Mouse (Mus musculus): ENCODE measurements around the gene Btbd6.

Btbd6 gene

GRCm38 (mm10) chr12:112976371-112977073 is at the start of gene Btbd6:
Btbd6 (plus strand) TSS chr12:112976482.
- peak; percentile 90 for DNase-seq (ENCODE audit: low spot score in 2 of 2)

- DNase-seq (ENCODE audit: low spot score in 2 of 2) = no peak
Observed at GRCm38 (mm10) chr12:112927265-112927664, 49.0 kb upstream of the Btbd6 start.

- DNase-seq (ENCODE audit: low spot score in 2 of 2) = peak; percentile 59 to 64
Observed at GRCm38 (mm10) chr12:112928401-112929241, 47.7 kb upstream of the Btbd6 start.

GRCm38 (mm10) chr12:112929562-112930352 is 46.5 kb upstream of the Btbd6 start, which contains the start of gene Jag2:
Jag2 (minus strand) TSS chr12:112929776.
- peak; percentile 67 to 68 for DNase-seq (ENCODE audit: low spot score in 2 of 2)

GRCm38 (mm10) chr12:112932647-112933046 is 43.6 kb upstream of the Btbd6 start:
- DNase-seq (ENCODE audit: low spot score in 2 of 2) = no peak

GRCm38 (mm10) chr12:112937906-112938305 is 38.4 kb upstream of the Btbd6 start:
- DNase-seq (ENCODE audit: low spot score in 2 of 2) = peak; percentile 44 to 61

- no peak for DNase-seq (ENCODE audit: low spot score in 2 of 2)
Observed at GRCm38 (mm10) chr12:112938366-112938765, 37.9 kb upstream of the Btbd6 start.

GRCm38 (mm10) chr12:112938873-112939565 is 37.3 kb upstream of the Btbd6 start:
- no peak for DNase-seq (ENCODE audit: low spot score in 2 of 2)

- no peak for DNase-seq (ENCODE audit: low spot score in 2 of 2)
Observed at GRCm38 (mm10) chr12:112940238-112940637, 36.0 kb upstream of the Btbd6 start.

GRCm38 (mm10) chr12:112940710-112941109 is 35.6 kb upstream of the Btbd6 start:
- DNase-seq (ENCODE audit: low spot score in 2 of 2) = no peak

GRCm38 (mm10) chr12:112941156-112941775 is 35.0 kb upstream of the Btbd6 start:
- DNase-seq (ENCODE audit: low spot score in 2 of 2) = no peak

- peak; percentile 60 to 82 for DNase-seq (ENCODE audit: low spot score in 2 of 2)
Observed at GRCm38 (mm10) chr12:112941776-112942713, 34.2 kb upstream of the Btbd6 start, which contains the start of gene Nudt14. Nudt14 (minus strand) TSS chr12:112942124.

- no peak for DNase-seq (ENCODE audit: low spot score in 2 of 2)
Observed at GRCm38 (mm10) chr12:112943669-112944068, 32.6 kb upstream of the Btbd6 start.

GRCm38 (mm10) chr12:112947307-112947706 is 29.0 kb upstream of the Btbd6 start:
- DNase-seq (ENCODE audit: low spot score in 2 of 2) = no peak

GRCm38 (mm10) chr12:112950040-112950760 is 26.1 kb upstream of the Btbd6 start:
- DNase-seq (ENCODE audit: low spot score in 2 of 2) = peak; percentile 93 to 97

- DNase-seq (ENCODE audit: low spot score in 2 of 2) = no peak
Observed at GRCm38 (mm10) chr12:112950761-112951129, 25.5 kb upstream of the Btbd6 start.

GRCm38 (mm10) chr12:112951150-112951842 is 25.0 kb upstream of the Btbd6 start:
- no peak for DNase-seq (ENCODE audit: low spot score in 2 of 2)

GRCm38 (mm10) chr12:112952433-112952832 is 23.8 kb upstream of the Btbd6 start:
- no peak for DNase-seq (ENCODE audit: low spot score in 2 of 2)
